Mouse (Mus musculus) macrophage (primary cell): ENCODE measurements around the gene Il1b. TPM values are rescaled to one million over a fixed set of nuclear protein-coding genes. Genes with fewer than 3 reads are reported as not detected.
A peak's percentile ranks its signal among the peaks of the same experiment; 100 is the strongest.

Experiments
- H3K27ac ChIP-seq: fragments of 350-480 bp; formaldehyde crosslinking; 2 replicates; pipeline ENCODE4 v1.9.0; 2021
- H3K36me3 ChIP-seq: fragments of 350-480 bp; formaldehyde crosslinking; 2 replicates; pipeline ENCODE4 v1.9.0; 2021; ENCODE audit errors: inconsistent target
- H3K4me3 ChIP-seq: fragments of 350-480 bp; formaldehyde crosslinking; 2 replicates; pipeline ENCODE4 v1.9.0; 2021; ENCODE audit errors: inconsistent target
- H3K79me2 ChIP-seq: fragments of 350-480 bp; formaldehyde crosslinking; 2 replicates; pipeline ENCODE4 v1.9.0; 2021; ENCODE audit errors: inconsistent target
- WGBS: methylation state at CpG from one replicate; pipeline ENCODE4 v1.1.7; 2026; ENCODE audit warnings: inconsistent platforms; ENCODE audit not compliant: missing documents; 5-methylcytosine and 5-hydroxymethylcytosine counted together
- polyA plus RNA-seq: library from polyadenylated mRNA; stranded (reverse); fragments of 250-400 nt; gene quantifications from 3 replicates; pipeline ENCODE4 v1.2.4, GENCODE M21; 2018; ENCODE audit warnings: inconsistent platforms

Il1b gene
- polyA plus RNA-seq, 1 experiment from 2014 or later, result 8.7 TPM

- H3K27ac ChIP-seq, result no peak overlapping the region
- no peaks in the 10 kb centered on the region for H3K79me2 ChIP-seq
- no peaks in the 10 kb centered on the region for H3K36me3 ChIP-seq
- H3K4me3 ChIP-seq, result no peak overlapping the region
- 88% methylated on average over 2 of the region's 2 CpGs for WGBS
Observed at GRCm38 (mm10) chr2:129389323-129389722, 18.4 kb upstream of the Il1b start.

- Histone ChIP-seq H3K79me2 (no peaks in the 10 kb centered on the region), H3K27ac (no peak overlapping the region), H3K4me3 (no peak overlapping the region), H3K36me3 (no peaks in the 10 kb centered on the region)
- WGBS, result 94% methylated on average over 3 of the region's 3 CpGs
Observed at GRCm38 (mm10) chr2:129385331-129385730, 14.4 kb upstream of the Il1b start.

- H3K79me2 ChIP-seq, result no peaks in the 10 kb centered on the region
- H3K27ac ChIP-seq, result no peak overlapping the region
- H3K36me3 ChIP-seq, result no peaks in the 10 kb centered on the region
- WGBS, result 91% methylated on average over 8 of the region's 8 CpGs
- H3K4me3 ChIP-seq, result no peak overlapping the region
Observed at GRCm38 (mm10) chr2:129384272-129384660, 13.3 kb upstream of the Il1b start.

- Histone ChIP-seq H3K36me3 (no peaks in the 10 kb centered on the region), H3K4me3 (no peak overlapping the region), H3K27ac (no peak overlapping the region), H3K79me2 (no peaks in the 10 kb centered on the region)
- 93% methylated on average over 8 of the region's 8 CpGs for WGBS
Observed at GRCm38 (mm10) chr2:129383512-129384271, 12.8 kb upstream of the Il1b start.

- H3K4me3 ChIP-seq, result no peak overlapping the region
Observed at GRCm38 (mm10) chr2:129380746-129381474, 10.0 kb upstream of the Il1b start.

GRCm38 (mm10) chr2:129380211-129380610, 9.3 kb upstream of the Il1b start:
- Histone ChIP-seq H3K36me3 (no peaks in the 10 kb centered on the region), H3K27ac (peak overlapping the region; percentile 79), H3K79me2 (no peaks in the 10 kb centered on the region), H3K4me3 (no peak overlapping the region)
- WGBS, result 29% methylated on average over 4 of the region's 5 CpGs

More at GRCm38 (mm10) chr2:129380746-129381474, 10.0 kb upstream of the Il1b start:
- H3K79me2 ChIP-seq, result no peaks in the 10 kb centered on the region
- peak overlapping the region; percentile 79 for H3K27ac ChIP-seq
- 22% methylated on average over 5 of the region's 5 CpGs for WGBS
- no peaks in the 10 kb centered on the region for H3K36me3 ChIP-seq

GRCm38 (mm10) chr2:129373307-129373706, 2.4 kb upstream of the Il1b start:
- WGBS, result 1% methylated on average over 4 of the region's 4 CpGs
- no peak overlapping the region for H3K4me3 ChIP-seq
- no peaks in the 10 kb centered on the region for H3K36me3 ChIP-seq
- no peaks in the 10 kb centered on the region for H3K79me2 ChIP-seq
- H3K27ac ChIP-seq, result peak overlapping the region; percentile 57

- Histone ChIP-seq H3K4me3 (no peak overlapping the region), H3K27ac (no peak overlapping the region), H3K36me3 (no peaks in the 10 kb centered on the region), H3K79me2 (no peaks in the 10 kb centered on the region)
- 94% methylated on average over 3 of the region's 3 CpGs for whole genome bisulfite sequencing
Observed at GRCm38 (mm10) chr2:129369615-129370014, 1.3 kb downstream of the Il1b start.

- H3K36me3 ChIP-seq, result no peaks in the 10 kb centered on the region
- H3K4me3 ChIP-seq, result no peak overlapping the region
- WGBS, result 96% methylated on average over 5 of the region's 5 CpGs
Observed at GRCm38 (mm10) chr2:129368795-129369194, 2.1 kb downstream of the Il1b start.

GRCm38 (mm10) chr2:129368106-129368505, 2.8 kb downstream of the Il1b start:
- H3K79me2 ChIP-seq, result no peaks in the 10 kb centered on the region
- no peaks in the 10 kb centered on the region for H3K36me3 ChIP-seq
- no peak overlapping the region for H3K27ac ChIP-seq
- H3K4me3 ChIP-seq, result no peak overlapping the region
- WGBS, result 69% methylated on average over 2 of the region's 2 CpGs

More at GRCm38 (mm10) chr2:129368795-129369194, 2.1 kb downstream of the Il1b start:
- H3K27ac ChIP-seq, result no peak overlapping the region
- H3K79me2 ChIP-seq, result no peaks in the 10 kb centered on the region

- 89% methylated on average over 5 of the region's 5 CpGs for WGBS
- H3K36me3 ChIP-seq, result no peaks in the 10 kb centered on the region
- no peaks in the 10 kb centered on the region for H3K79me2 ChIP-seq
- H3K4me3 ChIP-seq, result no peak overlapping the region
- H3K27ac ChIP-seq, result no peak overlapping the region
Observed at GRCm38 (mm10) chr2:129367246-129367645, 3.7 kb downstream of the Il1b start.

- WGBS, result 90% methylated on average over 3 of the region's 3 CpGs
- H3K27ac ChIP-seq, result no peak overlapping the region
- no peaks in the 10 kb centered on the region for H3K79me2 ChIP-seq
- H3K36me3 ChIP-seq, result no peaks in the 10 kb centered on the region
- no peak overlapping the region for H3K4me3 ChIP-seq
Observed at GRCm38 (mm10) chr2:129360975-129361560, 9.9 kb downstream of the Il1b start.

GRCm38 (mm10) chr2:129360197-129360596, 10.7 kb downstream of the Il1b start:
- WGBS, result 16% methylated on average over 10 of the region's 10 CpGs
- Histone ChIP-seq H3K36me3 (no peaks in the 10 kb centered on the region), H3K4me3 (no peak overlapping the region), H3K27ac (peak overlapping the region; percentile 8; the same call in 1 of the 2 replicates), H3K79me2 (no peaks in the 10 kb centered on the region)

- no peaks in the 10 kb centered on the region for H3K36me3 ChIP-seq
- H3K4me3 ChIP-seq, result no peak overlapping the region
- peak overlapping the region; percentile 32 for H3K27ac ChIP-seq
- no peaks in the 10 kb centered on the region for H3K79me2 ChIP-seq
- WGBS, result 10% methylated on average over 6 of the region's 6 CpGs
Observed at GRCm38 (mm10) chr2:129338138-129338621, 32.8 kb downstream of the Il1b start.

GRCm38 (mm10) chr2:129333471-129333870, 37.5 kb downstream of the Il1b start:
- Histone ChIP-seq H3K79me2 (no peaks in the 10 kb centered on the region), H3K27ac (no peak overlapping the region), H3K36me3 (no peaks in the 10 kb centered on the region), H3K4me3 (no peak overlapping the region)
- 72% methylated on average over 4 of the region's 4 CpGs for WGBS
